ENCODE assay signal across 7 mouse cellular contexts in the genomic region with DNA sequence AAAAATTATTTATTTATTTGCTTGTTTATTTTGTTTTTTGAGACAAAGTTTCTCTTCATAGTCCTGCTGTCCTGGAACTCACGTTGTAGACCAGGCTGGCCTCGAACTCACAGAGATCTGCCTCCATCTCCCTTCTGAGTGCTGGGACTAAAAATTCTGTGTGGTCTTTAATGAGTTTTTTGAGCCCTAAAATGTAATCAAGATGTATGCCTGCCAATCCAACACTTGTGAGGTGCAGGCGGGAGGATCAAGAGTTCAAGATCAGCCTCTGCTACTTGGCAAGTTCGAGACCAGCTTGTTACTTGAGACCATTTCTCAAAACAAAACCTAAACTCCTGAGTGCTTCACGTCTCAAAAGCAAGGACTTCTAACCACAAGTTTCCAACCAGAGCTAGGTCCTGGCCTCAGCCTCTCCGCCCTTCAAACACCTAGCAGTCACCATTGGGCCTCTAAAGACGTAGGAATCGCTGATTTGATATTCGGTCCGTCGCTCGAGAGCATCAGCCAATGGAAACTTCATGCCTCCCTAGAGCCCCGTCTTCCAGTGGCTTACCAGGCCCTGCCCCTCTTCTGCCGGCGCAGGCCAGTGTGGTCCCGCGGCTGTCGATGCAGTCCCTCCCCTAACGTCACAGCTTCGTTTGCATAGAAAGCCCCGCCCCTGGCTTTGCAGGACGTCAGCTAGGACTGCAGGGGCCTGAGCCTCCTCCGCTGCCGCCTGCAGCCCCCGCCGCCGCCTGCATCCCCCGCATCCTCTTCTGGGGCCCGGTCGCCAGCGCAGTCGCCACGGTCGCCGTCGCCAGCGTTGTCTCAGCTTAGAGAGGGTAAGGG. TPM values are rescaled to one million over a fixed set of nuclear protein-coding genes. Genes with fewer than 3 reads are reported as not detected.
A peak's percentile ranks its signal among the peaks of the same experiment; 100 is the strongest.
DNase-seq lines count a peak whose midpoint lies in the region; ATAC-seq lines count a peak whose summit lies in the region.

A gene (plus strand): TSS at position 637 of the 828 bp plus-strand sequence.

- WGBS in embryonic facial prominence, embryonic 10.5 days = 9% methylated on average over 37 of the region's 37 CpGs
- WGBS in limb, embryonic 10.5 days = 8% methylated on average over 37 of the region's 37 CpGs
- 9% methylated on average over 37 of the region's 37 CpGs for WGBS in midbrain, embryonic 13.5 days

- H3K9ac ChIP-seq in midbrain, embryonic 13.5 days (replicated peaks) = peak within 1 kb of the TSS; percentile 84

- H3K4me1 ChIP-seq in embryonic facial prominence, embryonic 10.5 days = peaks cover 47% of the 10 kb centered on the region
- peaks cover 47% of the 10 kb centered on the region for H3K4me1 ChIP-seq in limb, embryonic 10.5 days
- H3K4me1 ChIP-seq in midbrain, embryonic 13.5 days (replicated peaks) = peaks cover 34% of the 10 kb centered on the region

- H3K36me3 ChIP-seq in embryonic facial prominence, embryonic 10.5 days (replicated peaks) = peaks cover 29% of the 10 kb centered on the region
- H3K36me3 ChIP-seq in limb, embryonic 10.5 days = peaks cover 30% of the 10 kb centered on the region
- peaks cover 31% of the 10 kb centered on the region for H3K36me3 ChIP-seq in midbrain, embryonic 13.5 days

- peak within 1 kb of the TSS; percentile 83 for H3K4me3 ChIP-seq in embryonic facial prominence, embryonic 10.5 days
- peak within 1 kb of the TSS; percentile 71 for H3K4me3 ChIP-seq in limb, embryonic 10.5 days
- H3K4me3 ChIP-seq in midbrain, embryonic 13.5 days (replicated peaks) = peak within 1 kb of the TSS; percentile 79

- no peaks in the 10 kb centered on the region for H3K9me3 ChIP-seq in embryonic facial prominence, embryonic 10.5 days
- H3K9me3 ChIP-seq in limb, embryonic 10.5 days (replicated peaks) = no peaks in the 10 kb centered on the region
- no peaks in the 10 kb centered on the region for H3K9me3 ChIP-seq in midbrain, embryonic 13.5 days

- H3K27me3 ChIP-seq in embryonic facial prominence, embryonic 10.5 days (replicated peaks; ENCODE audit: low read depth, poor library complexity, severe bottlenecking) = peaks cover 30% of the 10 kb centered on the region
- H3K27me3 ChIP-seq in limb, embryonic 10.5 days (ENCODE audit: low read depth, poor library complexity, severe bottlenecking) = peaks cover 14% of the 10 kb centered on the region
- peaks cover under 1% of the 10 kb centered on the region; the same call in 1 of the 2 replicates for H3K27me3 ChIP-seq in midbrain, embryonic 13.5 days

- H3K4me2 ChIP-seq in midbrain, embryonic 13.5 days (replicated peaks) = peak within 1 kb of the TSS; percentile 93

- peak within 1 kb of the TSS; percentile 82 for H3K27ac ChIP-seq in embryonic facial prominence, embryonic 10.5 days (replicated peaks)
- peak within 1 kb of the TSS; percentile 83 for H3K27ac ChIP-seq in limb, embryonic 10.5 days
- peak within 1 kb of the TSS; percentile 92 for H3K27ac ChIP-seq in midbrain, embryonic 13.5 days

- peak; percentile 97 for DNase-seq in adrenal gland, postnatal 10 days
- peak; percentile 97 for DNase-seq in embryonic facial prominence, embryonic 10.5 days (ENCODE audit: low spot score)
- peak; percentile 99 for DNase-seq in kidney, adult 11 months
- peak; percentile 92 for DNase-seq in limb, embryonic 10.5 days (ENCODE audit: low spot score)
- peak; percentile 89 for DNase-seq in spleen, adult 12 weeks (ENCODE audit: low spot score)

- peak; percentile 90 for ATAC-seq in granulocyte monocyte progenitor cell, adult 5-6 weeks (replicated peaks; ENCODE audit: poor library complexity, severe bottlenecking)
- ATAC-seq in midbrain, embryonic 13.5 days = peak; percentile 98

RNA-seq across cellular contexts. Expression of the gene that starts here (rescaled TPM):
- 10 to 100 TPM; 53.3 to 53.9 TPM for total RNA-seq in adrenal gland, postnatal 10 days (2021)
- polyA plus RNA-seq in embryonic facial prominence, embryonic 10.5 days (2016; fragmentation: Nextera tagmentation; extraction: Ambion mirVana) = 13.6 and 16.2 TPM in 2 replicates
- 5.5 and 10.8 TPM in 2 replicates for total RNA-seq in granulocyte monocyte progenitor cell, adult 5-6 weeks (2014; fragmentation: Nextera tagmentation)
- 0.34 and 1.6 TPM in 2 replicates for total RNA-seq in granulocyte monocyte progenitor cell, adult 5-6 weeks (2017)
- 7.1 and 10.8 TPM in 2 replicates for polyA plus RNA-seq in limb, embryonic 10.5 days (2016; fragmentation: Nextera tagmentation; extraction: Ambion mirVana)
- polyA plus RNA-seq in midbrain, embryonic 13.5 days (2015; fragmentation: Nextera tagmentation; extraction: Ambion mirVana) = 261 and 275 TPM in 2 replicates

Comparison
In these comparisons a context has a peak if more than half of its experiments do, and no peak if none do; other contexts are left out.
1. Peak in every context shown above with its lines: DNase-seq, ATAC-seq, H3K4me3 ChIP-seq and H3K27ac ChIP-seq.
2. RNA of the gene that starts here (total RNA-seq): 53.3 to 53.9 TPM in adrenal gland, postnatal 10 days; 0.34 to 10.8 TPM in granulocyte monocyte progenitor cell, adult 5-6 weeks; every median in the first group is over 4 times any median in the second.
3. RNA of the gene that starts here (polyA plus RNA-seq): 261 to 275 TPM in midbrain, embryonic 13.5 days; 13.6 to 16.2 TPM in embryonic facial prominence, embryonic 10.5 days and 7.1 to 10.8 TPM in limb, embryonic 10.5 days; every median in the first group is over 10 times any median in the second.